8 mouse cellular contexts compared by ENCODE assay signal in genomic region chr6:30734988-30735727, GRCm38 (mm10). TPM values are rescaled to one million over a fixed set of nuclear protein-coding genes. Genes with fewer than 3 reads are reported as not detected.
A peak's percentile ranks its signal among the peaks of the same experiment; 100 is the strongest.
DNase-seq lines count a peak whose midpoint lies in the region; ATAC-seq lines count a peak whose summit lies in the region.

No protein-coding gene starts in this region.

- peak overlapping the region; percentile 1; the same call in 1 of the 2 replicates for H3K4me3 ChIP-seq in kidney, embryonic 15.5 days (replicated peaks)
- peak overlapping the region; percentile 43 for H3K4me3 ChIP-seq in forebrain, embryonic 10.5 days
- peak overlapping the region; percentile 12; the same call in 1 of the 2 replicates for H3K4me3 ChIP-seq in intestine, embryonic 16.5 days (ENCODE audit: low read length)
- peak overlapping the region; percentile 16 for H3K4me3 ChIP-seq in neural tube, embryonic 12.5 days

- no peak for ATAC-seq in kidney, embryonic 15.5 days (replicated peaks; ENCODE audit: low FRiP score)
- no peak for ATAC-seq in intestine, embryonic 16.5 days
- ATAC-seq in neural tube, embryonic 12.5 days (ENCODE audit: low FRiP score, low read depth): no peak
- ATAC-seq in megakaryocyte-erythroid progenitor cell, adult 5-6 weeks (replicated peaks; ENCODE audit: low FRiP score, low TSS enrichment, poor library complexity, severe bottlenecking): no peak

- H3K4me2 ChIP-seq in kidney, embryonic 15.5 days: peak overlapping the region; percentile 64
- peak overlapping the region; percentile 27 for H3K4me2 ChIP-seq in intestine, embryonic 16.5 days (ENCODE audit: low read depth, low read length)
- H3K4me2 ChIP-seq in neural tube, embryonic 12.5 days (replicated peaks): peak overlapping the region; percentile 61

- 45% methylated on average over 22 of the region's 22 CpGs for WGBS in kidney, embryonic 15.5 days
- 52% methylated on average over 22 of the region's 22 CpGs for WGBS in forebrain, embryonic 10.5 days
- WGBS in intestine, embryonic 16.5 days: 53% methylated on average over 22 of the region's 22 CpGs
- WGBS in neural tube, embryonic 12.5 days: 49% methylated on average over 22 of the region's 22 CpGs

- H3K27me3 ChIP-seq in kidney, embryonic 15.5 days: no peaks in the 10 kb centered on the region
- no peaks in the 10 kb centered on the region for H3K27me3 ChIP-seq in forebrain, embryonic 10.5 days (ENCODE audit: poor library complexity, severe bottlenecking)
- H3K27me3 ChIP-seq in intestine, embryonic 16.5 days (replicated peaks; ENCODE audit: control insufficient read depth, insufficient read depth, low read length): no peaks in the 10 kb centered on the region
- H3K27me3 ChIP-seq in neural tube, embryonic 12.5 days (replicated peaks): no peaks in the 10 kb centered on the region

- no peak overlapping the region for H3K9ac ChIP-seq in kidney, embryonic 15.5 days
- peak overlapping the region; percentile 37; the same call in 1 of the 2 replicates for H3K9ac ChIP-seq in intestine, embryonic 16.5 days (ENCODE audit: low read depth, low read length)
- H3K9ac ChIP-seq in neural tube, embryonic 12.5 days: no peak overlapping the region; the same call in 1 of the 2 replicates

- H3K27ac ChIP-seq in kidney, embryonic 15.5 days: peak overlapping the region; percentile 84
- H3K27ac ChIP-seq in forebrain, embryonic 10.5 days: peak overlapping the region; percentile 92
- peak overlapping the region; percentile 74 for H3K27ac ChIP-seq in intestine, embryonic 16.5 days (ENCODE audit: low read length)
- H3K27ac ChIP-seq in neural tube, embryonic 12.5 days: peak overlapping the region; percentile 77; the same call in 1 of the 2 replicates

- peaks cover 25% of the 10 kb centered on the region for H3K4me1 ChIP-seq in kidney, embryonic 15.5 days
- peaks cover 63% of the 10 kb centered on the region for H3K4me1 ChIP-seq in forebrain, embryonic 10.5 days
- peaks cover 5% of the 10 kb centered on the region; the same call in 1 of the 2 replicates for H3K4me1 ChIP-seq in intestine, embryonic 16.5 days (ENCODE audit: control insufficient read depth, insufficient read depth, low read length)
- H3K4me1 ChIP-seq in neural tube, embryonic 12.5 days: peaks cover 7% of the 10 kb centered on the region; the same call in 1 of the 2 replicates

- H3K36me3 ChIP-seq in kidney, embryonic 15.5 days: peaks cover 20% of the 10 kb centered on the region
- peaks cover 31% of the 10 kb centered on the region for H3K36me3 ChIP-seq in forebrain, embryonic 10.5 days (replicated peaks)
- H3K36me3 ChIP-seq in intestine, embryonic 16.5 days (ENCODE audit: control insufficient read depth, insufficient read depth, low read length): 0 out of 2 replicates have a peak, but pooled peaks cover 3% of the 10 kb centered on the region
- H3K36me3 ChIP-seq in neural tube, embryonic 12.5 days: no peaks in the 10 kb centered on the region; the same call in 1 of the 2 replicates

- DNase-seq in kidney, adult 8-10 months: no peak
- no peak for DNase-seq in forebrain, embryonic 10.5 days (ENCODE audit: extremely low spot score, low spot score)
- DNase-seq in urinary bladder, postnatal 4 days (ENCODE audit: low spot score in 2 of 2): no peak
- DNase-seq in embryo, embryonic 10.5 days (ENCODE audit: low spot score): no peak

- peaks cover 42% of the 10 kb centered on the region for H3K9me3 ChIP-seq in kidney, embryonic 15.5 days (replicated peaks)
- H3K9me3 ChIP-seq in forebrain, embryonic 10.5 days: peaks cover 57% of the 10 kb centered on the region
- H3K9me3 ChIP-seq in intestine, embryonic 16.5 days (ENCODE audit: control insufficient read depth, low read length): peaks cover 31% of the 10 kb centered on the region
- peaks cover 42% of the 10 kb centered on the region for H3K9me3 ChIP-seq in neural tube, embryonic 12.5 days

RNA-seq across cellular contexts. Expression of gene Mest, which starts 11.8 kb away (rescaled TPM):
- 2,036 and 2,131 TPM in 2 replicates for polyA plus RNA-seq in kidney, embryonic 15.5 days (2015; fragmentation: Nextera tagmentation; extraction: Ambion mirVana)
- 2,195 and 2,268 TPM in 2 replicates for polyA plus RNA-seq in forebrain, embryonic 10.5 days (2016; fragmentation: Nextera tagmentation; extraction: Ambion mirVana)
- polyA plus RNA-seq in intestine, embryonic 16.5 days (2015; fragmentation: Nextera tagmentation; extraction: Ambion mirVana): 558 and 560 TPM in 2 replicates
- 777 and 779 TPM in 2 replicates for polyA plus RNA-seq in neural tube, embryonic 12.5 days (2016; fragmentation: Nextera tagmentation; extraction: Ambion mirVana)
- total RNA-seq in megakaryocyte-erythroid progenitor cell, adult 5-6 weeks (2014; fragmentation: Nextera tagmentation): not detected in 2 replicates
- 0.94 TPM in 1 of 2 replicates, not detected in the other for total RNA-seq in megakaryocyte-erythroid progenitor cell, adult 5-6 weeks (2017)

RNA-seq across cellular contexts. Expression of gene Cep41, which starts 41.6 kb away (rescaled TPM):
- 23.5 and 24.9 TPM in 2 replicates for polyA plus RNA-seq in kidney, embryonic 15.5 days (2015; fragmentation: Nextera tagmentation; extraction: Ambion mirVana)
- 15.9 and 22.1 TPM in 2 replicates for polyA plus RNA-seq in forebrain, embryonic 10.5 days (2016; fragmentation: Nextera tagmentation; extraction: Ambion mirVana)
- polyA plus RNA-seq in intestine, embryonic 16.5 days (2015; fragmentation: Nextera tagmentation; extraction: Ambion mirVana): 6.2 and 6.6 TPM in 2 replicates
- 17.9 and 21.6 TPM in 2 replicates for polyA plus RNA-seq in neural tube, embryonic 12.5 days (2016; fragmentation: Nextera tagmentation; extraction: Ambion mirVana)
- total RNA-seq in megakaryocyte-erythroid progenitor cell, adult 5-6 weeks (2014; fragmentation: Nextera tagmentation): 17.9 and 22.2 TPM in 2 replicates
- total RNA-seq in megakaryocyte-erythroid progenitor cell, adult 5-6 weeks (2017): 11.7 and 12.0 TPM in 2 replicates
